9 mouse cellular contexts compared by ENCODE assay signal in genomic region chr2:133113642-133114041, GRCm38 (mm10).
DNase-seq lines count a peak whose midpoint lies in the region; ATAC-seq and TF ChIP-seq lines count a peak whose summit lies in the region.
"Had no signal": no experiment of that assay in that cellular context is flagged by ENCODE, and none has a peak within 500 bp of the region (broad histone marks: within the 10 kb centered on the region; RNA-seq: fewer than 3 reads in every experiment).

No protein-coding gene starts in this region.

- TF ChIP-seq EP300 in stomach, postnatal 0 days (optimal IDR thresholded peaks at IDR 0.05), result no peak

- H3K9ac ChIP-seq in intestine, embryonic 14.5 days (ENCODE audit: low read length), result no peak overlapping the region
- no peak overlapping the region for H3K9ac ChIP-seq in intestine, embryonic 16.5 days (ENCODE audit: low read depth, low read length)
- H3K9ac ChIP-seq in hindbrain, embryonic 13.5 days, result no peak overlapping the region
- no peak overlapping the region for H3K9ac ChIP-seq in midbrain, embryonic 11.5 days (ENCODE audit: low read length)
- no peak overlapping the region for H3K9ac ChIP-seq in stomach, postnatal 0 days (ENCODE audit: low read length)

- H3K4me1 ChIP-seq in intestine, embryonic 14.5 days (replicated peaks; ENCODE audit: control insufficient read depth, insufficient read depth, low read length), result no peaks in the 10 kb centered on the region
- peaks cover 3% of the 10 kb centered on the region; the same call in 1 of the 2 replicates for H3K4me1 ChIP-seq in intestine, embryonic 16.5 days (ENCODE audit: control insufficient read depth, insufficient read depth, low read length)
- no peaks in the 10 kb centered on the region for H3K4me1 ChIP-seq in hindbrain, embryonic 13.5 days (replicated peaks)
- H3K4me1 ChIP-seq in midbrain, embryonic 11.5 days (ENCODE audit: control insufficient read depth, insufficient read depth, low read length), result no peaks in the 10 kb centered on the region
- H3K4me1 ChIP-seq in stomach, postnatal 0 days (replicated peaks; ENCODE audit: control insufficient read depth, insufficient read depth), result no peaks in the 10 kb centered on the region

- no peak for ATAC-seq in intestine, embryonic 14.5 days (replicated peaks; ENCODE audit: low FRiP score, low TSS enrichment, low read depth)
- ATAC-seq in intestine, embryonic 16.5 days, result no peak
- ATAC-seq in frontal cortex, adult (ENCODE audit: low TSS enrichment), result peak; percentile 80
- ATAC-seq in hindbrain, embryonic 13.5 days (ENCODE audit: low FRiP score), result 0 out of 2 replicates have a peak, but pooled peaks have one; percentile 43
- peak; percentile 63 for ATAC-seq in midbrain, embryonic 11.5 days (ENCODE audit: low FRiP score)
- no peak for ATAC-seq in stomach, postnatal 0 days (ENCODE audit: low FRiP score, low TSS enrichment)

- no peak overlapping the region for H3K4me3 ChIP-seq in intestine, embryonic 14.5 days (ENCODE audit: low read depth, low read length)
- no peak overlapping the region for H3K4me3 ChIP-seq in intestine, embryonic 16.5 days (ENCODE audit: low read length)
- no peak overlapping the region for H3K4me3 ChIP-seq in hindbrain, embryonic 13.5 days
- no peak overlapping the region for H3K4me3 ChIP-seq in midbrain, embryonic 11.5 days (ENCODE audit: low read depth, low read length)
- no peak overlapping the region for H3K4me3 ChIP-seq in stomach, postnatal 0 days (ENCODE audit: low read depth, low read length)

- H3K9me3 ChIP-seq in intestine, embryonic 14.5 days (ENCODE audit: control insufficient read depth, low read length), result no peaks in the 10 kb centered on the region
- H3K9me3 ChIP-seq in intestine, embryonic 16.5 days (ENCODE audit: control insufficient read depth, low read length), result no peaks in the 10 kb centered on the region
- no peaks in the 10 kb centered on the region for H3K9me3 ChIP-seq in hindbrain, embryonic 13.5 days
- no peaks in the 10 kb centered on the region for H3K9me3 ChIP-seq in midbrain, embryonic 11.5 days (ENCODE audit: control insufficient read depth, low read length)
- H3K9me3 ChIP-seq in stomach, postnatal 0 days (ENCODE audit: control insufficient read depth, low read length), result no peaks in the 10 kb centered on the region

- WGBS in intestine, embryonic 14.5 days, result 25% methylated on average over 10 of the region's 10 CpGs
- WGBS in intestine, embryonic 16.5 days, result 21% methylated on average over 10 of the region's 10 CpGs
- 27% methylated on average over 10 of the region's 10 CpGs for WGBS in hindbrain, embryonic 13.5 days
- 29% methylated on average over 10 of the region's 10 CpGs for WGBS in midbrain, embryonic 11.5 days
- 16% methylated on average over 10 of the region's 10 CpGs for WGBS in stomach, postnatal 0 days

- H3K36me3 ChIP-seq in intestine, embryonic 14.5 days (ENCODE audit: control insufficient read depth, insufficient read depth, low read length), result no peaks in the 10 kb centered on the region
- no peaks in the 10 kb centered on the region for H3K36me3 ChIP-seq in intestine, embryonic 16.5 days (ENCODE audit: control insufficient read depth, insufficient read depth, low read length)
- no peaks in the 10 kb centered on the region for H3K36me3 ChIP-seq in hindbrain, embryonic 13.5 days
- no peaks in the 10 kb centered on the region for H3K36me3 ChIP-seq in midbrain, embryonic 11.5 days (ENCODE audit: control insufficient read depth, insufficient read depth, low read length)
- H3K36me3 ChIP-seq in stomach, postnatal 0 days (ENCODE audit: control insufficient read depth, insufficient read depth, low read length), result no peaks in the 10 kb centered on the region
- H3K36me3 ChIP-seq: G1E had no signal

- peak; percentile 98 for TF ChIP-seq CTCF in stomach, postnatal 0 days (IDR thresholded peaks at IDR 0.05; ENCODE audit: low read depth)

- H3K4me2 ChIP-seq in intestine, embryonic 14.5 days (ENCODE audit: low read length), result no peak overlapping the region; the same call in 1 of the 2 replicates
- H3K4me2 ChIP-seq in intestine, embryonic 16.5 days (ENCODE audit: low read depth, low read length), result no peak overlapping the region
- no peak overlapping the region for H3K4me2 ChIP-seq in hindbrain, embryonic 13.5 days
- H3K4me2 ChIP-seq in midbrain, embryonic 11.5 days, result no peak overlapping the region
- no peak overlapping the region for H3K4me2 ChIP-seq in stomach, postnatal 0 days (replicated peaks; ENCODE audit: low read depth)

- peak; percentile 82 for DNase-seq in intestine, embryonic 14.5 days (ENCODE audit: low spot score)
- peak; percentile 45 to 63 for DNase-seq in cerebellum, adult 18-20 months
- peak; percentile 58 to 66 for DNase-seq in left cerebral cortex, adult 18-20 months (ENCODE audit: low spot score in 2 of 2)
- DNase-seq in midbrain, embryonic 11.5 days (ENCODE audit: low spot score, missing footprints), result peak; percentile 96
- DNase-seq in stomach, postnatal 0 days (ENCODE audit: low spot score), result peak; percentile 79

- H3K27me3 ChIP-seq in intestine, embryonic 14.5 days (replicated peaks; ENCODE audit: control insufficient read depth, insufficient read depth, low read length), result no peaks in the 10 kb centered on the region
- H3K27me3 ChIP-seq in intestine, embryonic 16.5 days (replicated peaks; ENCODE audit: control insufficient read depth, insufficient read depth, low read length), result no peaks in the 10 kb centered on the region
- no peaks in the 10 kb centered on the region for H3K27me3 ChIP-seq in hindbrain, embryonic 13.5 days
- no peaks in the 10 kb centered on the region; the same call in 1 of the 2 replicates for H3K27me3 ChIP-seq in midbrain, embryonic 11.5 days (ENCODE audit: control insufficient read depth, insufficient read depth, low read length)
- no peaks in the 10 kb centered on the region for H3K27me3 ChIP-seq in stomach, postnatal 0 days (ENCODE audit: control insufficient read depth, insufficient read depth, low read length)

- no peak overlapping the region for H3K27ac ChIP-seq in intestine, embryonic 14.5 days (ENCODE audit: low read depth)
- no peak overlapping the region for H3K27ac ChIP-seq in intestine, embryonic 16.5 days (ENCODE audit: low read length)
- no peak overlapping the region for H3K27ac ChIP-seq in hindbrain, embryonic 13.5 days
- no peak overlapping the region for H3K27ac ChIP-seq in midbrain, embryonic 11.5 days (ENCODE audit: low read depth, low read length)
- H3K27ac ChIP-seq in stomach, postnatal 0 days (replicated peaks), result no peak overlapping the region

Comparison
In these comparisons a context has a peak if more than half of its experiments do, and no peak if none do; other contexts are left out.
1. ATAC-seq: peak in frontal cortex, adult (single experiment), hindbrain, embryonic 13.5 days (single experiment) and midbrain, embryonic 11.5 days (single experiment); none in intestine, embryonic 14.5 days (single experiment), intestine, embryonic 16.5 days (single experiment) and stomach, postnatal 0 days (single experiment).
2. Peak in every context shown above with its lines, with median percentiles within 50 percentile points of each other: DNase-seq.